Mouse (Mus musculus) thymus, adult 2 months (tissue): ENCODE measurements at regions not wholly inside any gene's neighbourhood (a gene's known extent, or its start where the extent isn't known, plus 50 kb on each side); places are given as distances from the start of the nearest gene placed in this dataset.

Experiments
- CTCF ChIP-seq: fragments of 200-500 bp; IDR thresholded peaks from 2 replicates; pipeline ENCODE4 v1.5.1; 2012; ENCODE audit warnings: mild to moderate bottlenecking, control low read depth, low read length, moderate library complexity, borderline replicate concordance; ENCODE audit not compliant: control insufficient read depth, poor library complexity, insufficient read depth; ENCODE audit errors: extremely low read depth
- POLR2A ChIP-seq: fragments of 200-500 bp; IDR thresholded peaks from 2 replicates; pipeline ENCODE4 v1.6.1; 2012; ENCODE audit warnings: mild to moderate bottlenecking, low read length, control low read depth, moderate library complexity; ENCODE audit not compliant: control insufficient read depth, poor library complexity, insufficient read depth; ENCODE audit errors: extremely low read depth

GRCm38 (mm10) chr3:70171667-70172066 lies 164.3 kb downstream of the Otol1 start:
- TF ChIP-seq CTCF (no peak), POLR2A (no peak)
